Mouse (Mus musculus) CH12.LX (cell line): Measurements from ENCODE around the gene Znrd1as. TPM values are rescaled to one million over a fixed set of nuclear protein-coding genes. Genes with fewer than 3 reads are reported as not detected.

Experiments used
- DNase-seq: peaks from one replicate; pipeline ENCODE4 v3.0.0-alpha.2; 2013; ENCODE audit errors: extremely low read depth
- H3K27ac ChIP-seq: 2 replicates; pipeline ENCODE4 v1.5.1; 2012; ENCODE audit warnings: low read depth, mild to moderate bottlenecking, control low read depth, moderate library complexity; ENCODE audit not compliant: insufficient read depth
- H3K27me3 ChIP-seq: replicated peaks from 2 replicates; pipeline ENCODE3; 2012; ENCODE audit warnings: inconsistent platforms
- H3K36me3 ChIP-seq, 2 experiments: replicated peaks in 1 of 2; 2 replicates each; pipeline versions ENCODE3 to v1.6.1; 2012; ENCODE audit warnings: inconsistent platforms in 1 of 2, low read length in 1 of 2, mild to moderate bottlenecking in 1 of 2, mixed read lengths in 1 of 2, moderate library complexity in 1 of 2; ENCODE audit not compliant: control insufficient read depth in 1 of 2, insufficient read depth in 1 of 2
- H3K4me1 ChIP-seq, 2 experiments: 2 replicates each; pipeline ENCODE4 v1.6.1; 2012; ENCODE audit warnings: inconsistent platforms in 1 of 2, moderate library complexity in 1 of 2; ENCODE audit not compliant: insufficient read depth in 2 of 2, control insufficient read depth in 1 of 2
- H3K4me2 ChIP-seq: 2 replicates; pipeline ENCODE4 v1.6.1; 2012; ENCODE audit warnings: low read depth, mild to moderate bottlenecking, control low read depth; ENCODE audit not compliant: poor library complexity, insufficient read depth, severe bottlenecking
- H3K4me3 ChIP-seq, 3 experiments: fragments of 150-350 bp in 1 of 3; sonication (generic) in 1 of 3; replicated peaks in 1 of 3; 2 replicates each; pipeline versions ENCODE3 to v1.5.1; 2011 to 2012; ENCODE audit warnings: low read depth in 2 of 3, low read length in 2 of 3, mild to moderate bottlenecking in 2 of 3, moderate library complexity in 2 of 3, control low read depth in 1 of 3, improper control_type of control experiment in 1 of 3, inconsistent platforms in 1 of 3, mixed read lengths in 1 of 3; ENCODE audit not compliant: poor library complexity in 1 of 3
- H3K79me2 ChIP-seq: replicated peaks from 2 replicates; pipeline ENCODE4 v1.6.1; 2012; ENCODE audit warnings: mild to moderate bottlenecking, moderate library complexity; ENCODE audit not compliant: control insufficient read depth, poor library complexity, insufficient read depth, severe bottlenecking; ENCODE audit errors: extremely low read depth
- H3K9ac ChIP-seq: 2 replicates; pipeline ENCODE4 v1.6.1; 2012; ENCODE audit warnings: low read depth, mild to moderate bottlenecking, control low read depth, moderate library complexity; ENCODE audit not compliant: insufficient read depth
- H3K9me3 ChIP-seq: replicated peaks from 2 replicates; pipeline ENCODE3; 2012; ENCODE audit warnings: low read length, inconsistent platforms, mixed read lengths
- BHLHE40 ChIP-seq: IDR thresholded peaks from 2 replicates; pipeline ENCODE4 v1.6.1; 2011; ENCODE audit warnings: mild to moderate bottlenecking, low read depth, low read length, improper control_type of control experiment
- CHD1 ChIP-seq: IDR thresholded peaks from 2 replicates; pipeline ENCODE4 v1.6.1; 2012; ENCODE audit warnings: low read depth, low read length, improper control_type of control experiment, inconsistent platforms
- CHD2 ChIP-seq: IDR thresholded peaks from 2 replicates; pipeline ENCODE4 v1.6.1; 2011; ENCODE audit warnings: low read length, improper control_type of control experiment
- E2F4 ChIP-seq: IDR thresholded peaks from 2 replicates; pipeline ENCODE4 v1.6.1; 2011; ENCODE audit warnings: low read depth, low read length, improper control_type of control experiment; ENCODE audit not compliant: insufficient replicate concordance
- ELF1 ChIP-seq: IDR thresholded peaks from 2 replicates; pipeline ENCODE4 v1.6.1; 2014; ENCODE audit warnings: low read depth, mild to moderate bottlenecking, inconsistent platforms, low read length, improper control_type of control experiment
- EP300 ChIP-seq: IDR thresholded peaks from 2 replicates; pipeline ENCODE4 v1.6.1; 2011; ENCODE audit warnings: low read length, improper control_type of control experiment
- HCFC1 ChIP-seq: IDR thresholded peaks from 2 replicates; pipeline ENCODE4 v1.6.1; 2012; ENCODE audit warnings: low read depth, mild to moderate bottlenecking, inconsistent platforms, low read length, improper control_type of control experiment
- JUN ChIP-seq: IDR thresholded peaks from 2 replicates; pipeline ENCODE4 v1.6.1; 2011; ENCODE audit warnings: low read depth, mild to moderate bottlenecking, low read length, improper control_type of control experiment, moderate library complexity; ENCODE audit not compliant: insufficient read depth
- JUND ChIP-seq: conservative IDR thresholded peaks from 2 replicates; pipeline ENCODE4 v1.6.1; 2011; ENCODE audit warnings: low read depth, low read length, improper control_type of control experiment
- KAT2A ChIP-seq: IDR thresholded peaks from 2 replicates; pipeline ENCODE4 v1.6.1; 2012; ENCODE audit warnings: low read length, improper control_type of control experiment, inconsistent platforms; ENCODE audit not compliant: insufficient replicate concordance
- MAFK ChIP-seq: IDR thresholded peaks from 2 replicates; pipeline ENCODE4 v1.6.1; 2011; ENCODE audit warnings: low read length, improper control_type of control experiment; ENCODE audit not compliant: insufficient replicate concordance
- MAX ChIP-seq: IDR thresholded peaks from 2 replicates; pipeline ENCODE4 v1.6.1; 2011; ENCODE audit warnings: low read length, improper control_type of control experiment
- MAZ ChIP-seq: IDR thresholded peaks from 2 replicates; pipeline ENCODE4 v1.6.1; 2012; ENCODE audit warnings: low read depth, mild to moderate bottlenecking, inconsistent platforms, low read length, improper control_type of control experiment, moderate library complexity
- MEF2A ChIP-seq: IDR thresholded peaks from 2 replicates; pipeline ENCODE4 v1.6.1; 2014; ENCODE audit warnings: low read depth, mild to moderate bottlenecking, inconsistent platforms, low read length, improper control_type of control experiment, borderline replicate concordance
- MYC ChIP-seq: IDR thresholded peaks from 2 replicates; pipeline ENCODE4 v1.6.1; 2011; ENCODE audit warnings: low read depth, mild to moderate bottlenecking, improper control_type of control experiment, low read length
- NELFE ChIP-seq: IDR thresholded peaks from 2 replicates; pipeline ENCODE4 v1.6.1; 2011; ENCODE audit warnings: low read depth, low read length, improper control_type of control experiment
- PAX5 ChIP-seq: IDR thresholded peaks from 2 replicates; pipeline ENCODE4 v1.6.1; 2012; ENCODE audit warnings: low read length, inconsistent platforms, mixed read lengths
- RAD21 ChIP-seq: IDR thresholded peaks from 2 replicates; pipeline ENCODE4 v1.6.1; 2011; ENCODE audit warnings: low read depth, mild to moderate bottlenecking, low read length, improper control_type of control experiment, moderate library complexity
- RCOR1 ChIP-seq: conservative IDR thresholded peaks from 2 replicates; pipeline ENCODE4 v1.6.1; 2012; ENCODE audit warnings: low read depth, mild to moderate bottlenecking, inconsistent platforms, low read length, improper control_type of control experiment
- SIN3A ChIP-seq: IDR thresholded peaks from 2 replicates; pipeline ENCODE4 v1.6.1; 2012; ENCODE audit warnings: low read length, improper control_type of control experiment, inconsistent platforms
- UBTF ChIP-seq: IDR thresholded peaks from 2 replicates; pipeline ENCODE4 v1.6.1; 2012; ENCODE audit warnings: low read depth, mild to moderate bottlenecking, inconsistent platforms, low read length, improper control_type of control experiment, moderate library complexity
- USF2 ChIP-seq: conservative IDR thresholded peaks from 2 replicates; pipeline ENCODE4 v1.6.1; 2011; ENCODE audit warnings: low read depth, low read length, improper control_type of control experiment
- ZC3H11A ChIP-seq: IDR thresholded peaks from 2 replicates; pipeline ENCODE4 v1.6.1; 2012; ENCODE audit warnings: low read depth, mild to moderate bottlenecking, inconsistent platforms, low read length, improper control_type of control experiment
- ZKSCAN1 ChIP-seq: IDR thresholded peaks from 2 replicates; pipeline ENCODE4 v1.6.1; 2012; ENCODE audit warnings: low read depth, inconsistent platforms, low read length, improper control_type of control experiment, borderline replicate concordance
- ZNF384 ChIP-seq: IDR thresholded peaks from 2 replicates; pipeline ENCODE4 v1.6.1; 2012; ENCODE audit warnings: low read depth, low read length, improper control_type of control experiment, inconsistent platforms
- dilution Hi-C: fragments of 300-500 bp; cut with MboI; formaldehyde crosslinking; loops from 2 replicates; pipeline ENCODE4 v1.14.3; 2020; ENCODE audit warnings: low sequenced_read_pairs; ENCODE audit not compliant: extremely low pct_unique_long_range_greater_than_20kb, extremely low pct_ligation_motif_present
- in situ Hi-C: fragments of 300-500 bp; cut with MboI; formaldehyde crosslinking; loops from 3 replicates; pipeline ENCODE4 v1.14.3; 2019; ENCODE audit warnings: low sequenced_read_pairs, low pct_ligation_motif_present, low pct_unique_long_range_greater_than_20kb, mixed read lengths
- polyA plus RNA-seq: library from polyadenylated mRNA; unstranded; fragments of >175 nt; gene quantifications from 2 replicates; pipeline ENCODE4 v1.2.1, GENCODE M21; 2012; ENCODE audit warnings: low read depth; ENCODE audit not compliant: insufficient read length
- total RNA-seq, 2 experiments: library from RNA; depleted of rRNA; stranded (reverse); fragments of 300-350 nt in 1 of 2; fragments of >200 nt in 1 of 2; gene quantifications; 2 replicates each; pipeline ENCODE4 v1.2.3; 2012 to 2014

Gene Znrd1as
- total and polyA plus RNA-seq, 3 experiments, result 8.1 to 9.3 (median 8.5) TPM

DNA sequence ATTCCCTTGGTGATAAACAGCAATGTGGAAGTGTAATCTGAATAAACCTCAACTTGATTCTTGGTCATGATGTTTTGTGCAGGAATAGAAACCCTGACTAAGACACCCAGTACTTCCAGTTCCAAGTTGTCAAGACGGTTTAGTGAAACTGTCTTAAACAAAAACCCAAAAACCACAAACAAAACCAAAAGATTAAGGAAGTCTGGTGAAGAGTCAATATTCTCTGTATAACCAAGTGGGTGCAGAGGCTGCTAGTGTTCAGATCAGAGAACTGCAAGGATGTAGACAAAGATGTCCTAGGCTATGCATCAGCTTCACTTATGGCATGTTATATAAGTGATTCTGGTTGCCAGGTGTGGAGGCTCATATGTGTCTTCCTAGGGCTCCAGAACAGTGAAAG lies 8.5 kb downstream of the Znrd1as start:
- H3K27me3 ChIP-seq, result no peaks in the 10 kb centered on the region
- TF ChIP-seq JUN (no peak), RAD21 (no peak), PAX5 (no peak), RCOR1 (no peak), MEF2A (no peak), BHLHE40 (no peak), SIN3A (no peak), CHD2 (no peak), MAZ (no peak), EP300 (no peak), MAFK (no peak), USF2 (no peak), HCFC1 (no peak), CHD1 (no peak), NELFE (no peak), MYC (no peak), JUND (no peak), UBTF (no peak), ELF1 (no peak), ZNF384 (no peak)
- TF ChIP-seq, all 38 proteins: peak for 0
- no peak overlapping the region for H3K27ac ChIP-seq
- in situ Hi-C loops, result no loop called here
- dilution Hi-C loops, result no loop called here
- H3K79me2 ChIP-seq, result no peaks in the 10 kb centered on the region
- no peaks in the 10 kb centered on the region for H3K9me3 ChIP-seq
- H3K4me1 ChIP-seq, result peaks cover 0 to 11% of the 10 kb centered on the region in 2 experiments; a peak in 2 of 4 replicates
- no peak for DNase-seq
- H3K9ac ChIP-seq, result no peak overlapping the region
- no peak overlapping the region for H3K4me3 ChIP-seq
- H3K36me3 ChIP-seq, result peaks cover 0 to 19% of the 10 kb centered on the region in 2 experiments
- H3K4me2 ChIP-seq, result no peak overlapping the region

DNA sequence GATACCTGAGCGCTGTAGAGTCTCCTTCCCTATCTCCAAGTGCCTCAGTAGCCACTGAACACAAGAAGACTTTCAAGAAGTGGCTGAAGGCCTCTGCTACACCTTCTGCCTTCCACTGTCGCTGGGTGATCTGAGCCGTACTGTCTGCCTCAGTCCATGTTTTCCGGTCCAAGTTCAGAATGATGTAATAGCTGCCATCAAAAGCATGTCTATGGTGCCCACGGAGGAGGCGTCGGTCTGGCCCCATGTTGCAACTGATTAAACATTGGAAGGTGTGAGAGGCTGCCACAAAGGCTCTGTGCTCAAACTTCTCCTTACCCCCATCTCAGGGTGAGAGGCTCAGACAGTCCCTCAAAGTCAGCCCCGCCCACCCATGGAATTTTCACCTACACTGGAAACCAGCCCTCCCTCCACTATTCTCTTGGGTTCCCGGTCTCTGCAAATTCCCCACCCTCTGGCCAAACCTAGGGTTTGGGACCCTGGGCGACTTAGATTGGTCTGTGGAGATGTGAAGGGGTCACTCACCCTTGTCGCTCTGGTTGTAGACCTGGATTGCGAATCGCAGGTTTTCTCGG lies 12.0 kb downstream of the Znrd1as start:
- Histone ChIP-seq H3K4me1 (peaks cover 0 to 11% of the 10 kb centered on the region in 2 experiments; a peak in 2 of 4 replicates), H3K27me3 (no peaks in the 10 kb centered on the region), H3K4me3 (no peak overlapping the region), H3K9me3 (no peaks in the 10 kb centered on the region), H3K4me2 (no peak overlapping the region), H3K9ac (no peak overlapping the region), H3K27ac (no peak overlapping the region)
- no peak for DNase-seq
- TF ChIP-seq USF2 (no peak), MEF2A (no peak), NELFE (no peak), KAT2A (no peak), MAX (no peak), JUND (no peak), ZKSCAN1 (no peak), MAZ (no peak), RAD21 (no peak), ZC3H11A (no peak), E2F4 (no peak), MYC (no peak), SIN3A (no peak)
- TF ChIP-seq, all 38 proteins: peak for 0
- Histone ChIP-seq H3K36me3 (peaks cover 0 to 5% of the 10 kb centered on the region in 2 experiments), H3K79me2 (no peaks in the 10 kb centered on the region)
- dilution Hi-C loops (no loop called here), in situ Hi-C loops (no loop called here)
